Mouse (Mus musculus) small intestine, adult 2 months (tissue): ENCODE measurements at regions not wholly inside any gene's neighbourhood (a gene's known extent, or its start where the extent isn't known, plus 50 kb on each side); places are given as distances from the start of the nearest gene placed in this dataset.

Experiments used
- H3K27ac ChIP-seq: fragments of 200-500 bp; 2 replicates; pipeline ENCODE4 v1.5.1; 2012; ENCODE audit warnings: low read depth, low read length, control low read depth, inconsistent platforms; ENCODE audit not compliant: insufficient read depth
- H3K27me3 ChIP-seq: fragments of 200-500 bp; 2 replicates; pipeline ENCODE4 v1.6.1; 2012; ENCODE audit warnings: mild to moderate bottlenecking, moderate library complexity, low read length, inconsistent platforms; ENCODE audit not compliant: control insufficient read depth, insufficient read depth
- H3K36me3 ChIP-seq: fragments of 200-500 bp; 2 replicates; pipeline ENCODE4 v1.6.1; 2012; ENCODE audit warnings: mild to moderate bottlenecking, low read length, control low read depth, inconsistent platforms; ENCODE audit not compliant: control insufficient read depth, insufficient read depth
- H3K4me1 ChIP-seq: fragments of 200-500 bp; 2 replicates; pipeline ENCODE4 v1.6.1; 2012; ENCODE audit warnings: low read length, inconsistent platforms, mixed read lengths; ENCODE audit not compliant: control insufficient read depth, insufficient read depth, insufficient read length
- H3K4me3 ChIP-seq: fragments of 200-500 bp; 2 replicates; pipeline ENCODE4 v1.5.1; 2012; ENCODE audit warnings: low read depth, mild to moderate bottlenecking, control low read depth, inconsistent platforms, low read length, moderate library complexity
- CTCF ChIP-seq: fragments of 200-500 bp; IDR thresholded peaks from 2 replicates; pipeline ENCODE4 v1.5.1; 2012; ENCODE audit warnings: low read depth, mild to moderate bottlenecking, control low read depth, inconsistent platforms, low read length, moderate library complexity, mixed read lengths; ENCODE audit not compliant: insufficient replicate concordance, insufficient read length; ENCODE audit errors: extremely low read depth
- POLR2A ChIP-seq: fragments of 200-500 bp; IDR thresholded peaks from 2 replicates; pipeline ENCODE4 v1.6.1; 2012; ENCODE audit warnings: low read depth, mild to moderate bottlenecking, control low read depth, inconsistent platforms, low read length, moderate library complexity
- WGBS: fragments of 180-500 bp; shearing (Covaris S2); methylation state at CpG from one replicate; pipeline ENCODE4 v1.1.7; 2018; 5-methylcytosine and 5-hydroxymethylcytosine counted together

DNA sequence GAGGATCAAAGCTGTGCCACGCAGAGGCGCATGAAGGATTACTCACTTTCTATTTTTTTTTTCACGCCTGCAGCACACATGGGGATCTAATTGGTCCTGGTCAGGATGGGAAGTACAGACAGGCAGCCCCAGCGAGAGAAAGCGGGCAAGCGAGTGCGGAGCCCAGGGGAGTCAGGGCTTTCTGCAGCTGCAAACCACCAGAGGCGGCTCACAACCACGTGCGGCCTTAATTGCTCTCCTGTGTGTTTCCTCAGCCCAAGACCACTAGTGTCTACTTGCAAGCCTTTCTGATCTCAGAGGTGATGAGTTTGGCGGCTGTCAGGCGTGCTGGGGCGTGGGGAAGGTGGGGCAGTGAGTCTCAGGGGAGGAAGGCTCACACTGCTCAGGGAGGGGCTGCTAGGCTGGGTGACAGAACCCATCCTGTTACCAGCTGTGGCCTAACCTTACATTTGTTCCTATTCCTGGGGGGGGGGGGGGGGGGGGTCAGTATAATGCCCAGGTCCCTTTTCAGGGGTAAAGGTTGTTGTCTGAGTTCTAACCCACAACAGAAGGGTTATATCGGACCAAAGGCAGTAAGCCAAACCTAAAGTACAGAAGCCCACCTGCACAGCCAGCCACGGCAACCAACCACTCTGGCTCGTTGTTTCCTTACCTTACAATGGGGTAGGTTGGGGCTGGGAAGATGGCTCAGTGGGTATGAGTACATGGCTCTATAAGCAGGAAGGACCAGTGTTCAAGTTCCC lies 81.5 kb downstream of the Hes1 start:
- TF ChIP-seq CTCF (peak; percentile 17; the same call in 1 of the 2 replicates), POLR2A (no peak)
- 20% methylated on average over 16 of the region's 16 CpGs for WGBS
- Histone ChIP-seq H3K27me3 (no peaks in the 10 kb centered on the region), H3K36me3 (no peaks in the 10 kb centered on the region), H3K27ac (peak overlapping the region; percentile 4; the same call in 1 of the 2 replicates), H3K4me3 (peak overlapping the region; percentile 15), H3K4me1 (peaks cover 8% of the 10 kb centered on the region)

DNA sequence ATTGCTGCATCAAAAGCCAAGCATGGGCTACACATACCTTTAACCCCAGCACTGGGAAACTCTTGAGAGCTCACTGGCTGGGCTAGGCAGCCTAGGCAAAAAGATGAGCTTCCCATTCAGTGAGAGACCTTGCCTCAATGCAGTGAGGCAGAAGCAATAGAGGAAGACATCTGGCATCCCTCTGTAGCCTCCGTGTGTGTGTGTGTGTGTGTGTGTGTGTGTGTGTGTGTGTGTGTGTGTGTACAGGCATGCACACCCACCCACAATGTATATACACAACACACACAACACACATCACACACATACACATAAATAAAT lies 82.0 kb downstream of the Hes1 start:
- WGBS: 93% methylated on average over 1 of the region's 1 CpGs

DNA sequence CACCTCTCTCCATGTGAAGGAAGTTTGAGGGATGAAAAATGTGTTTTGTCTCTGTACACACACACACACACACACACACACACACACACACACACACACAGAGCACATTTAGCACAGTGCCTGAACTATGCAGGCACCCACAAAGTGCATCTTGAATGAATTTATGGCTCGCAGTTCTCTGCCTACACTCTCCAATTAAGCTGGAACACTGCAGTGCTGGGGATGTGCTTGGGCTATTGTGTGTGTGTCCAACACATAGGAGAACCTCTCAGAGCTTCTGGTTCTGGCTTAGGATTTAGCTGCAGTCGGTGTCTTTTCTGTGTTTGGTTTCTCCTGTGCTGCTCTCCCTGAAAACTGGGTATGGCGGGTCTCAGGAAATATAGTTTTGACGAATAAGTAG lies 83.1 kb downstream of the Hes1 start:
- Histone ChIP-seq H3K27ac (no peak overlapping the region), H3K4me1 (peaks cover 11% of the 10 kb centered on the region), H3K4me3 (no peak overlapping the region), H3K27me3 (no peaks in the 10 kb centered on the region), H3K36me3 (no peaks in the 10 kb centered on the region)
- TF ChIP-seq CTCF (no peak), POLR2A (no peak)
- WGBS: 92% methylated on average over 4 of the region's 4 CpGs

More for the DNA sequence above, 82.0 kb downstream of the Hes1 start:
- Histone ChIP-seq H3K27ac (no peak overlapping the region), H3K4me1 (peaks cover 11% of the 10 kb centered on the region), H3K36me3 (no peaks in the 10 kb centered on the region), H3K27me3 (no peaks in the 10 kb centered on the region), H3K4me3 (no peak overlapping the region)
- no peak for TF ChIP-seq CTCF
- TF ChIP-seq POLR2A: no peak

DNA sequence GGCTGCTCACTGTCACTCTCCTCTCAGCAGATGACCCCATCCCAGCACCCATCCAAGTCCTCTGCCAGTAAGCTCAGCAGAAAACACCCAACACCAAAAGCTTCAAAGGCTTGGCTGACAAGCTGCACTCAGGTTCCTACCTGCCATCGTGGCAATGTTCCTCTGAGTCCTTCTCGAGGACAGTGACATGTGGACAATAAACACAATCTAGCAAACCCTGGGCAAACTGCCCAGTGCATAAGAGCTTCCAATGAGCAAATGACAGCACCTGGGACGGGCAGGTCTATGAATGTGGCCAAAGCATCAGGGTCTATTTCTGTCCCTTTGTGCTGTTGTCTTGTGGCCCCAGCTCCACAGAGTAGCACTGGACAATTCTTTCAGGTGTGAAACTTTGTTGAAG lies 86.9 kb downstream of the Hes1 start:
- H3K36me3 ChIP-seq: no peaks in the 10 kb centered on the region
- no peaks in the 10 kb centered on the region for H3K27me3 ChIP-seq
- TF ChIP-seq CTCF: no peak
- H3K4me1 ChIP-seq: peaks cover 4% of the 10 kb centered on the region; the same call in 1 of the 2 replicates
- 24% methylated on average over 3 of the region's 3 CpGs for WGBS
- H3K4me3 ChIP-seq: no peak overlapping the region
- H3K27ac ChIP-seq: no peak overlapping the region

DNA sequence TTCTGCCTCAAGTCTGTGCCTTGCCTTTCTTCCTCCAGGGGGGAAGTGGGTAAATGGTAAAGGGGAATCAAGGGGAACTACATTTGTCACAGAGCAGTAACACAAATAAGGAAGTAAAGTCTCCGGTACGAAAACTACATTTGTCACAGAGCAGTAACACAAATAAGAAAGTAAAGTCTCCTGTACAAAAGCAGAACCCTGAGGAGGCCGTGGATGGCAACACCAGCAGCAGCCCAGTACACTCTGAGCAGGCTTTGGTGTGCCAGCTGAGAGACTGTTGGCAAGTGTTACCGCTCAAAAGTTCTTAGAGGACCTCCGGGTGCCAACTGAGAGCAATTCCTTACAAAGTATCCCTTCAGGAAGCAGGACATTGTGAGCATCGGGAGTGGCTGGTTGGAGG lies 90.9 kb downstream of the Hes1 start:
- Histone ChIP-seq H3K4me3 (no peak overlapping the region), H3K27ac (peak overlapping the region; percentile 39; the same call in 1 of the 2 replicates), H3K4me1 (0 out of 2 replicates have a peak, but pooled peaks cover 4% of the 10 kb centered on the region), H3K36me3 (no peaks in the 10 kb centered on the region), H3K27me3 (no peaks in the 10 kb centered on the region)
- TF ChIP-seq CTCF: no peak
- TF ChIP-seq POLR2A: no peak
- 18% methylated on average over 6 of the region's 6 CpGs for WGBS

DNA sequence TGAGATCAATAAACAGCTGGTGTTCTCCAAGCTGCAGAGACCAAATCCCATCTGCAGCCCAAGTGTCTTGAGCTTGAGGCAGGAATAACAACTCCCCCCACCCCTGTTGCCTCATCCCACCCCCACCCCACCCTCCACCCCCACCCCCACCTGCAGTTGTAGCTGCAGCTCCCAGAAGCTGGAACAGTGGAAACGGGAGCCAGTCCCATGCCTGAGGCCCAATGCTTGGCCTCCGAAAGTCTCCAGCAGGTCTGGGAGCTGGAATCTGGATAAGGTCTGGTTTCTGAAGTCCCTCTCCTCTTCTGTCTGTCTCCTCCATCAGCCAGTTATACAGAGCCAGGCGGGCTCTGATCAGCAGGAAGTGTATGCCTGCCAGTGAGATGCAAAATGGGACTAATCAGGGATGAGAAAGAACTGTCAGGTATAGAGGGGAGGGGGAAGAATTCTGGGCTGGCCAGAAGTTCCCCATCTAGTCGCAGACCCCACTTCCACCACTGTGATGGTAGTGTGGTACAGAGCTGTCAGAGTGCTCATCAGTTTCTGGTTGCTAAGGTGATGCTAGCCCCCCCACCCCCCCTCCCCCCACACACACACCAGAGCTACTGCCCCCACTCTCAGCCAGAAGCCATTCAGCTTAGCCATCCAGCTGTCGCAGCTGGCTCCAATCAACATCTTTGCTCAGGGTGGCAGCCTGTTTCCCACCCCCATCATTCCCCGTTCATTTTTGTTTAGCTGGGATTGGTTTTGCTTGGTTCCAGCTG lies 91.5 kb downstream of the Hes1 start:
- H3K4me1 ChIP-seq: peaks cover 7% of the 10 kb centered on the region; the same call in 1 of the 2 replicates
- H3K36me3 ChIP-seq: no peaks in the 10 kb centered on the region
- 81% methylated on average over 6 of the region's 6 CpGs for WGBS
- TF ChIP-seq POLR2A: no peak
- TF ChIP-seq CTCF: no peak
- no peaks in the 10 kb centered on the region for H3K27me3 ChIP-seq
- no peak overlapping the region for H3K4me3 ChIP-seq
- peak overlapping the region; percentile 39; the same call in 1 of the 2 replicates for H3K27ac ChIP-seq

DNA sequence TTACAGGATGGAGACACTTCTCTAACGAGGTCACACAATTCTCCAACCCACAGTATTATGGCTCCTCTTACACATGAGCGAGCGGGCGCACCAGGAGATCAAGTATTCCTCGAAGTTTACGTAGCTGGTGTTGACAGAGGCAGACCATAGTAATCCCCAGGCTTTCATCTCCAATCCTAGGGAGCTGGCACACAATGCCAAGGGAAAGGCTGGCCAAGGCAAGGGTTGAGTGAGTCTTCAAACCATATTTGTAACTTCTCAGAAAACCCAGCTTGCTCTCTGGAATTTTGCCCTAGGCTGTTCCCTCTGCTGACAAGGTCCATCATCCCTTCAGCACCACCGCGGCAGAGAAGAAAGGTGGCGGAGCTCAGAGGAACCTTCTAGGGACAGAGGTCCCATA lies 94.0 kb downstream of the Hes1 start:
- no peaks in the 10 kb centered on the region for H3K27me3 ChIP-seq
- no peak for TF ChIP-seq POLR2A
- TF ChIP-seq CTCF: no peak
- 94% methylated on average over 9 of the region's 9 CpGs for WGBS

More for the DNA sequence above, 94.0 kb downstream of the Hes1 start:
- H3K4me1 ChIP-seq: peaks cover 5% of the 10 kb centered on the region; the same call in 1 of the 2 replicates
- no peak overlapping the region for H3K4me3 ChIP-seq
- no peaks in the 10 kb centered on the region for H3K36me3 ChIP-seq
- H3K27ac ChIP-seq: no peak overlapping the region
